Mouse (Mus musculus): ENCODE data around the gene Dusp13. TPM values are rescaled to one million over a fixed set of nuclear protein-coding genes. Genes with fewer than 3 reads are reported as not detected.

The Dusp13 gene
- polyA plus RNA-seq (2012; rRNA removed), result 0.20 and 0.75 TPM in 2 replicates

- DNase-seq, result peak; percentile 49
- no peaks in the 10 kb centered on the region for H3K36me3 ChIP-seq (ENCODE audit: control insufficient read depth, insufficient read depth, low read length)
- H3K4me1 ChIP-seq (replicated peaks; ENCODE audit: control insufficient read depth, insufficient read depth, low read length), result peaks cover 3% of the 10 kb centered on the region; the same call in 1 of the 2 replicates
- H3K27ac ChIP-seq (ENCODE audit: control insufficient read depth, insufficient read depth, low read length), result peak within 1 kb of the TSS; percentile 32; the same call in 1 of the 2 replicates
- peak; percentile 24; the same call in 1 of the 2 replicates for TF ChIP-seq POLR2A (IDR thresholded peaks at IDR 0.05; ENCODE audit: control insufficient read depth, extremely low read depth, insufficient read depth, low read length, poor library complexity)
- no peak for TF ChIP-seq CTCF (IDR thresholded peaks at IDR 0.05; ENCODE audit: borderline replicate concordance, control insufficient read depth, extremely low read depth, insufficient read depth, low read length, poor library complexity)
- peak within 1 kb of the TSS; percentile 95 for H3K4me3 ChIP-seq (ENCODE audit: control insufficient read depth, insufficient read depth, low read length)
- no peaks in the 10 kb centered on the region for H3K27me3 ChIP-seq (ENCODE audit: control insufficient read depth, insufficient read depth, low read length)
- WGBS, result 2% methylated on average over 26 of the region's 26 CpGs
Measured at GRCm38 (mm10) chr14:21750881-21751542, at the start of gene Dusp13. Dusp13 (minus strand) TSS chr14:21751181.

- H3K4me3 ChIP-seq (ENCODE audit: control insufficient read depth, insufficient read depth, low read length), result no peak overlapping the region
- DNase-seq, result no peak
- no peaks in the 10 kb centered on the region for H3K36me3 ChIP-seq (ENCODE audit: control insufficient read depth, insufficient read depth, low read length)
- 99% methylated on average over 4 of the region's 4 CpGs for WGBS
- TF ChIP-seq CTCF (IDR thresholded peaks at IDR 0.05; ENCODE audit: borderline replicate concordance, control insufficient read depth, extremely low read depth, insufficient read depth, low read length, poor library complexity) (no peak), POLR2A (IDR thresholded peaks at IDR 0.05; ENCODE audit: control insufficient read depth, extremely low read depth, insufficient read depth, low read length, poor library complexity) (no peak)
- H3K27ac ChIP-seq (ENCODE audit: control insufficient read depth, insufficient read depth, low read length), result no peak overlapping the region
- H3K4me1 ChIP-seq (replicated peaks; ENCODE audit: control insufficient read depth, insufficient read depth, low read length), result no peaks in the 10 kb centered on the region
- no peaks in the 10 kb centered on the region for H3K27me3 ChIP-seq (ENCODE audit: control insufficient read depth, insufficient read depth, low read length)
Measured at GRCm38 (mm10) chr14:21800641-21801040, 49.7 kb upstream of the Dusp13 start.

- H3K4me3 ChIP-seq (ENCODE audit: control insufficient read depth, insufficient read depth, low read length), result no peak overlapping the region
Measured at GRCm38 (mm10) chr14:21792250-21792649, 41.3 kb upstream of the Dusp13 start.

GRCm38 (mm10) chr14:21791722-21792121 lies 40.7 kb upstream of the Dusp13 start:
- Histone ChIP-seq H3K27me3 (ENCODE audit: control insufficient read depth, insufficient read depth, low read length) (no peaks in the 10 kb centered on the region), H3K4me1 (replicated peaks; ENCODE audit: control insufficient read depth, insufficient read depth, low read length) (no peaks in the 10 kb centered on the region), H3K27ac (ENCODE audit: control insufficient read depth, insufficient read depth, low read length) (no peak overlapping the region), H3K36me3 (ENCODE audit: control insufficient read depth, insufficient read depth, low read length) (peaks cover 14% of the 10 kb centered on the region), H3K4me3 (ENCODE audit: control insufficient read depth, insufficient read depth, low read length) (no peak overlapping the region)
- TF ChIP-seq CTCF (IDR thresholded peaks at IDR 0.05; ENCODE audit: borderline replicate concordance, control insufficient read depth, extremely low read depth, insufficient read depth, low read length, poor library complexity) (no peak), POLR2A (IDR thresholded peaks at IDR 0.05; ENCODE audit: control insufficient read depth, extremely low read depth, insufficient read depth, low read length, poor library complexity) (no peak)
- no peak for DNase-seq
- WGBS, result 92% methylated on average over 4 of the region's 4 CpGs

More at GRCm38 (mm10) chr14:21792250-21792649, 41.3 kb upstream of the Dusp13 start:
- no peak for DNase-seq
- Histone ChIP-seq H3K27ac (ENCODE audit: control insufficient read depth, insufficient read depth, low read length) (no peak overlapping the region), H3K27me3 (ENCODE audit: control insufficient read depth, insufficient read depth, low read length) (no peaks in the 10 kb centered on the region), H3K4me1 (replicated peaks; ENCODE audit: control insufficient read depth, insufficient read depth, low read length) (no peaks in the 10 kb centered on the region), H3K36me3 (ENCODE audit: control insufficient read depth, insufficient read depth, low read length) (peaks cover 14% of the 10 kb centered on the region)
- WGBS, result 98% methylated on average over 6 of the region's 6 CpGs
- TF ChIP-seq CTCF (IDR thresholded peaks at IDR 0.05; ENCODE audit: borderline replicate concordance, control insufficient read depth, extremely low read depth, insufficient read depth, low read length, poor library complexity), result no peak
- TF ChIP-seq POLR2A (IDR thresholded peaks at IDR 0.05; ENCODE audit: control insufficient read depth, extremely low read depth, insufficient read depth, low read length, poor library complexity), result no peak

GRCm38 (mm10) chr14:21790585-21791251 lies 39.7 kb upstream of the Dusp13 start:
- Histone ChIP-seq H3K27ac (ENCODE audit: control insufficient read depth, insufficient read depth, low read length) (no peak overlapping the region), H3K27me3 (ENCODE audit: control insufficient read depth, insufficient read depth, low read length) (no peaks in the 10 kb centered on the region), H3K4me3 (ENCODE audit: control insufficient read depth, insufficient read depth, low read length) (no peak overlapping the region), H3K36me3 (ENCODE audit: control insufficient read depth, insufficient read depth, low read length) (peaks cover 19% of the 10 kb centered on the region), H3K4me1 (replicated peaks; ENCODE audit: control insufficient read depth, insufficient read depth, low read length) (no peaks in the 10 kb centered on the region)
- WGBS, result 97% methylated on average over 9 of the region's 9 CpGs
- TF ChIP-seq CTCF (IDR thresholded peaks at IDR 0.05; ENCODE audit: borderline replicate concordance, control insufficient read depth, extremely low read depth, insufficient read depth, low read length, poor library complexity) (no peak), POLR2A (IDR thresholded peaks at IDR 0.05; ENCODE audit: control insufficient read depth, extremely low read depth, insufficient read depth, low read length, poor library complexity) (no peak)
- DNase-seq, result no peak

- Histone ChIP-seq H3K27me3 (ENCODE audit: control insufficient read depth, insufficient read depth, low read length) (no peaks in the 10 kb centered on the region), H3K36me3 (ENCODE audit: control insufficient read depth, insufficient read depth, low read length) (peaks cover 16% of the 10 kb centered on the region), H3K27ac (ENCODE audit: control insufficient read depth, insufficient read depth, low read length) (no peak overlapping the region), H3K4me1 (replicated peaks; ENCODE audit: control insufficient read depth, insufficient read depth, low read length) (no peaks in the 10 kb centered on the region), H3K4me3 (ENCODE audit: control insufficient read depth, insufficient read depth, low read length) (no peak overlapping the region)
- TF ChIP-seq POLR2A (IDR thresholded peaks at IDR 0.05; ENCODE audit: control insufficient read depth, extremely low read depth, insufficient read depth, low read length, poor library complexity), result no peak
- no peak for TF ChIP-seq CTCF (IDR thresholded peaks at IDR 0.05; ENCODE audit: borderline replicate concordance, control insufficient read depth, extremely low read depth, insufficient read depth, low read length, poor library complexity)
- DNase-seq, result no peak
- WGBS, result 90% methylated on average over 5 of the region's 5 CpGs
Measured at GRCm38 (mm10) chr14:21788121-21788520, 37.1 kb upstream of the Dusp13 start.
